Mouse (Mus musculus) spleen, adult 2 months (tissue): ENCODE measurements around the gene Dock11. TPM values are rescaled to one million over a fixed set of nuclear protein-coding genes. Genes with fewer than 3 reads are reported as not detected.

Experiments used
- DNase-seq, 2 experiments: peaks; one replicate each; pipeline versions ENCODE4 v3.0.0 to v3.0.0-alpha.2; 2012 to 2021; ENCODE audit warnings: low spot score in 2 of 2, low read depth in 1 of 2
- H3K27ac ChIP-seq: fragments of 200-500 bp; 2 replicates; pipeline ENCODE4 v1.5.1; 2012; ENCODE audit warnings: low read length, inconsistent platforms; ENCODE audit not compliant: insufficient read depth
- H3K27me3 ChIP-seq: fragments of 200-500 bp; 2 replicates; pipeline ENCODE4 v1.6.1; 2012; ENCODE audit warnings: mild to moderate bottlenecking, moderate library complexity, low read length, inconsistent platforms; ENCODE audit not compliant: control insufficient read depth, insufficient read depth
- H3K36me3 ChIP-seq: fragments of 200-500 bp; 2 replicates; pipeline ENCODE4 v1.6.1; 2012; ENCODE audit warnings: mild to moderate bottlenecking, low read length, inconsistent platforms; ENCODE audit not compliant: control insufficient read depth, insufficient read depth
- H3K4me1 ChIP-seq: fragments of 200-500 bp; 2 replicates; pipeline ENCODE4 v1.6.1; 2011; ENCODE audit warnings: inconsistent platforms; ENCODE audit not compliant: control insufficient read depth, insufficient read depth, insufficient read length
- H3K4me3 ChIP-seq: fragments of 200-500 bp; 2 replicates; pipeline ENCODE4 v1.5.1; 2011; ENCODE audit warnings: mild to moderate bottlenecking, inconsistent platforms; ENCODE audit not compliant: insufficient read depth, insufficient read length; ENCODE audit errors: extremely low read depth
- CTCF ChIP-seq: fragments of 200-500 bp; IDR thresholded peaks from 2 replicates; pipeline ENCODE4 v1.5.1; 2011; ENCODE audit warnings: mild to moderate bottlenecking, inconsistent platforms; ENCODE audit not compliant: insufficient read depth, insufficient read length, insufficient replicate concordance; ENCODE audit errors: extremely low read depth
- POLR2A ChIP-seq: fragments of 200-500 bp; IDR thresholded peaks from 2 replicates; pipeline ENCODE4 v1.6.1; 2011; ENCODE audit warnings: low read depth, low read length, inconsistent platforms
- WGBS: fragments of 180-500 bp; shearing (Covaris S2); methylation state at CpG from one replicate; pipeline ENCODE4 v1.1.7; 2018; 5-methylcytosine and 5-hydroxymethylcytosine counted together
- polyA plus RNA-seq: library from polyadenylated mRNA; depleted of rRNA; stranded (reverse); fragments of >200 nt; gene quantifications from 2 replicates; pipeline ENCODE4 v1.2.3, GENCODE M21; 2012

Dock11 gene
- polyA plus RNA-seq, 1 experiment, result 4.5 TPM

- DNase-seq, result no peak
- no peak for TF ChIP-seq CTCF
- no peak for TF ChIP-seq POLR2A
- H3K27ac ChIP-seq, result no peak overlapping the region
- WGBS, result 96% methylated on average over 1 of the region's 1 CpGs
- H3K4me1 ChIP-seq, result no peaks in the 10 kb centered on the region
- H3K27me3 ChIP-seq, result no peaks in the 10 kb centered on the region
- no peak overlapping the region for H3K4me3 ChIP-seq
- peaks cover 4% of the 10 kb centered on the region; the same call in 1 of the 2 replicates for H3K36me3 ChIP-seq
These were observed 99.3 kb downstream of the Dock11 start for GRCm38 (mm10) chrX:35987981-35988380.

- Histone ChIP-seq H3K4me3 (no peak overlapping the region), H3K27ac (no peak overlapping the region), H3K4me1 (no peaks in the 10 kb centered on the region), H3K36me3 (peaks cover 2% of the 10 kb centered on the region), H3K27me3 (no peaks in the 10 kb centered on the region)
- no peak for TF ChIP-seq POLR2A
- TF ChIP-seq CTCF, result no peak
- no peak for DNase-seq
- WGBS, result 87% methylated on average over 5 of the region's 5 CpGs
These were observed 102.0 kb downstream of the Dock11 start for GRCm38 (mm10) chrX:35990508-35991095.

- Histone ChIP-seq H3K4me3 (no peak overlapping the region), H3K4me1 (no peaks in the 10 kb centered on the region), H3K27ac (no peak overlapping the region), H3K36me3 (no peaks in the 10 kb centered on the region; the same call in none of the 2 replicates), H3K27me3 (no peaks in the 10 kb centered on the region)
- no peak for TF ChIP-seq POLR2A
- TF ChIP-seq CTCF, result no peak
- WGBS, result 91% methylated on average over 6 of the region's 6 CpGs
- DNase-seq, result no peak
These were observed 105.6 kb downstream of the Dock11 start for GRCm38 (mm10) chrX:35994226-35994625.

GRCm38 (mm10) chrX:35997004-35997403 lies 108.4 kb downstream of the Dock11 start:
- WGBS, result 11% methylated on average over 2 of the region's 2 CpGs
- Histone ChIP-seq H3K27me3 (no peaks in the 10 kb centered on the region), H3K36me3 (peaks cover 2% of the 10 kb centered on the region), H3K27ac (no peak overlapping the region), H3K4me3 (no peak overlapping the region), H3K4me1 (no peaks in the 10 kb centered on the region)
- no peak for DNase-seq
- no peak for TF ChIP-seq POLR2A
- TF ChIP-seq CTCF, result no peak

- Histone ChIP-seq H3K4me1 (no peaks in the 10 kb centered on the region), H3K4me3 (no peak overlapping the region), H3K36me3 (peaks cover 2% of the 10 kb centered on the region), H3K27me3 (no peaks in the 10 kb centered on the region), H3K27ac (no peak overlapping the region)
- WGBS, result 85% methylated on average over 5 of the region's 5 CpGs
- DNase-seq, result no peak
- no peak for TF ChIP-seq CTCF
- no peak for TF ChIP-seq POLR2A
These were observed 109.3 kb downstream of the Dock11 start for GRCm38 (mm10) chrX:35997793-35998419.

GRCm38 (mm10) chrX:36025651-36026050 lies 137.0 kb downstream of the Dock11 start:
- peaks cover 5% of the 10 kb centered on the region for H3K36me3 ChIP-seq
- H3K4me1 ChIP-seq, result no peaks in the 10 kb centered on the region
- no peak overlapping the region for H3K27ac ChIP-seq
- no peaks in the 10 kb centered on the region for H3K27me3 ChIP-seq
- H3K4me3 ChIP-seq, result no peak overlapping the region
- 87% methylated on average over 17 of the region's 17 CpGs for WGBS
- TF ChIP-seq POLR2A, result no peak
- DNase-seq, result no peak

- peaks cover 5% of the 10 kb centered on the region for H3K36me3 ChIP-seq
- DNase-seq, result no peak
- H3K4me3 ChIP-seq, result no peak overlapping the region
- H3K4me1 ChIP-seq, result no peaks in the 10 kb centered on the region
- WGBS, result 83% methylated on average over 5 of the region's 5 CpGs
- no peak for TF ChIP-seq POLR2A
- TF ChIP-seq CTCF, result no peak
- H3K27ac ChIP-seq, result no peak overlapping the region
- no peaks in the 10 kb centered on the region for H3K27me3 ChIP-seq
These were observed 142.5 kb downstream of the Dock11 start for GRCm38 (mm10) chrX:36031113-36031512.
